Mouse (Mus musculus): ENCODE results near the gene Secisbp2l.

Gene Secisbp2l

GRCm38 (mm10) chr2:125704907-125705631 is 77.6 kb downstream of the Secisbp2l start:
- DNase-seq (ENCODE audit: low spot score) = no peak

GRCm38 (mm10) chr2:125702851-125703250 is 79.8 kb downstream of the Secisbp2l start:
- no peak for DNase-seq (ENCODE audit: low spot score)

- no peak for DNase-seq (ENCODE audit: low spot score)
Measured at GRCm38 (mm10) chr2:125701606-125702005, 81.1 kb downstream of the Secisbp2l start.

GRCm38 (mm10) chr2:125696219-125696618 is 86.5 kb downstream of the Secisbp2l start:
- no peak for DNase-seq (ENCODE audit: low spot score)

GRCm38 (mm10) chr2:125694798-125695197 is 87.9 kb downstream of the Secisbp2l start:
- no peak for DNase-seq (ENCODE audit: low spot score)

- no peak for DNase-seq (ENCODE audit: low spot score)
Measured at GRCm38 (mm10) chr2:125692010-125692409, 90.7 kb downstream of the Secisbp2l start.
